Mouse (Mus musculus) T-helper 17 cell (primary cell): ENCODE measurements around the gene Car4.

Source experiments
- in situ Hi-C, 2 experiments: fragments of 300-600 bp; cut with MboI, MseI; formaldehyde crosslinking; loops; 1 replicate in 1 of 2; 2 replicates in 1 of 2; pipeline ENCODE4 v1.15.1; 2025; ENCODE audit warnings: high pct_unique_total_duplicates in 2 of 2

Gene Car4

GRCm38 (mm10) chr11:85003566-85003965 lies 46.0 kb downstream of the Car4 start:
- in situ Hi-C loops, result no loop called here

- in situ Hi-C loops, result no loop called here
These were observed 55.5 kb downstream of the Car4 start for GRCm38 (mm10) chr11:85013121-85013520.
